Mouse (Mus musculus): ENCODE measurements at regions not wholly inside any gene's neighbourhood (a gene's known extent, or its start where the extent isn't known, plus 50 kb on each side); places are given as distances from the start of the nearest gene placed in this dataset.
A peak's percentile ranks its signal among the peaks of the same experiment; 100 is the strongest.

DNA sequence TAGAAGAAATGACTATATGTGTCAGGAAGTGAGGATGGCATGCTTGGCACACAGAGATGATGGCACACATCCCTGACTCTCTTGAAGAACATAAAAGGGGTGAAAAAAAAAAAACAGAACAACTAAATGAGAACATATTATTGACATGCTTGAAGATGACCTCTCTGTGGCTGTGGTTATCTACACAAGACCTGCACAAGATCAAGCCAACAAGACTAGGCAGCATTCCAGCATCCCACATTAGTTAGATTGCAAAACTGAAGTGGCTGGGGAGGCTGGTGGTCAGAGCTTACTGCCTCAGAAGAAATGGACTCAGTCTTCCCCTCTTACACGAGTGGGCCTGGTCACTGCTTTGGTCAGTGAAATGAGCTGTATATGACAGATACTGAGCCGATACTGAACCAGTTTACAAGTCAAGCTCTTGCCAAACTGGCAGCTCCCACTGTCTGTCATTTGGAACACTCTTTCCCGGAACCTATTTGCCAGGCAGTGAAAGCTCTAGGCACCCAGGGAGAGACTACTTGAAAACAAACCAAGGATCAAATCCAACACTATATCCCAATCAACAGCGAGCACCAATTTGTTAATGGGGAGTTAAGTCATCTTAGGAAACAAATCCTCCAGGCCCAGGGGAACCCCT is 335.6 kb upstream of the Noct start:
- no peak for ATAC-seq

- ATAC-seq = no peak
These were observed 333.7 kb upstream of the Noct start for GRCm38 (mm10) chr3:50890537-50890936.

- no peak for ATAC-seq
These were observed 326.1 kb upstream of the Noct start for GRCm38 (mm10) chr3:50898179-50898578.

DNA sequence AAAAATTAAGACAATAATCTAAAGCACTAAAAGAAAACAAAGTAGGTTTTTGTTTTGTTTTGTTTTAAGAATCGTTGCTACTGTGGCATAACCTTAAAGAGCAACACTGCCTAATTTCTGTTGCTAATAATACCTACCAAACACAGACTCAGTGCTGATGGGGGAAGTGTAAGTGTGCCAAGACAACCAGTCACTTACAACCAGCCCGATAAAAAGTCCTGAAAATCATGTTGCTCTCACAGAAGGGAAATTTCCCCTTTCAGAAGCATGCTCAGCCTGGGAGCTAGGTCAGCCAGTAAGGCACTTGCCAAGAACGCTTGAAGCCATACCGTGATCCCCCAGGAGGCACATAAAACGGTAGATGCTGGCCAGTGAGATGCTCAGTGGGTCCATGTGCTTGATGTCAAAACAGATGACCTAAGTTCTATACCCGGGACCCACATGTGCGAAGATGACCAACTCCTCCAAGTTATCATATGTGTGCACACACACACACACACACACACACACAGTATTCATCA is 324.4 kb upstream of the Noct start:
- ATAC-seq = no peak

- ATAC-seq = no peak
These were observed 323.7 kb upstream of the Noct start for GRCm38 (mm10) chr3:50900566-50900965.

DNA sequence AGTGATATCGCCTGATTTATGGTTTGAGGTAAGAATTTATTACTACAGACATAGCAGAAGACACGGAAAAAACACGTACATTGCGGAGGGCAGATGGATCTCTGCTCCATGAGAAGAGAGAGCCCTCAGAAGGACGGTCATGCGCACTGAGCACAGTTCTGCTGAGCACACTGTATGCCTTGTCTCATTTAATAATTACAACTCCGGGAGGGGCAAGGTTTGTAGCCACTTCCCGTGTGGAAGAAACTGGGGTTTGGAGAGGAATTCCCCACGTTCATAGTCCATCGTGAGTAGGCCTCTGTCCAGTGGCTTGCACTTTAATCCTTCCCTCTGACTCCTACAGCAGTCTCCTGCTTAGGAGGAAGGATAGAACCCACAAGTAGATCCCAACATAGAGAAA is 322.9 kb upstream of the Noct start:
- ATAC-seq = no peak

GRCm38 (mm10) chr3:50902933-50903332 is 321.3 kb upstream of the Noct start:
- no peak for ATAC-seq

- ATAC-seq = no peak
These were observed 319.5 kb upstream of the Noct start for GRCm38 (mm10) chr3:50904716-50905116.

DNA sequence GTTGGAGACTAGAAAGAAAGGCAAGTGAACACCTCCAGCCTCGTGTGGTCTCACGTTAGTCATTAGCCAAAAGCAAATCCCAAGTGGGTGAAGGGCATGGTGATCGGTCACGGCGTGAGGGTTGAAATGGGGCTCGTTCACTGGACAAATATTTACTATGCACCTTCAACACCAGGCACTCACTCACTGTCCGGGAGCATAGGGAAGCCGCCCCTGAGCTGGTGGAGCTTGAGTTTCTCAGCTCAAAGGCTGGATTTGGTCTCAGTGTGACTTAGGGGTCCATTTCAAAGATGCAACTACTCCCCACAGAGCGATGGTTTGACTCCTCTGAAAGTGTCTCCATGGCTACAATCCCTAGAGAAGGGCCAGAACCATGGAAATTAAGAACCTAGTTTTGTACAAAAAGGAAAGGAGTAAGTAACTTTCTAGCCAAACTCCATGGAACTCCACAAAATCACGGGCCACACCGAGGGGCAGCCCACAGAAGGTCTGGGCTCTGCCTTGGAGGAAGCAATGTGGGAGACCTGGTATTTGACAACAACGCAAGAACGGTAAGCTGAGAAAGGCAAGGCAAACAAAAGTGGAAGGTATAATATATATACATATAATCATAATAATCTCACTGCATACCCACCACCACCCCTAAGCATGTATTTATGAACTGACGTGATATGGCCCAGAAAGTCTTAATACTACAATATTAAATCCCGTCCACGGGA is 318.8 kb upstream of the Noct start:
- no peak for ATAC-seq

- ATAC-seq = peak; percentile 80
These were observed 318.0 kb upstream of the Noct start for GRCm38 (mm10) chr3:50905993-50906831.

- ATAC-seq = no peak
These were observed 311.2 kb upstream of the Noct start for GRCm38 (mm10) chr3:50912980-50913518.

- ATAC-seq = no peak
These were observed 309.3 kb upstream of the Noct start for GRCm38 (mm10) chr3:50914866-50915365.

DNA sequence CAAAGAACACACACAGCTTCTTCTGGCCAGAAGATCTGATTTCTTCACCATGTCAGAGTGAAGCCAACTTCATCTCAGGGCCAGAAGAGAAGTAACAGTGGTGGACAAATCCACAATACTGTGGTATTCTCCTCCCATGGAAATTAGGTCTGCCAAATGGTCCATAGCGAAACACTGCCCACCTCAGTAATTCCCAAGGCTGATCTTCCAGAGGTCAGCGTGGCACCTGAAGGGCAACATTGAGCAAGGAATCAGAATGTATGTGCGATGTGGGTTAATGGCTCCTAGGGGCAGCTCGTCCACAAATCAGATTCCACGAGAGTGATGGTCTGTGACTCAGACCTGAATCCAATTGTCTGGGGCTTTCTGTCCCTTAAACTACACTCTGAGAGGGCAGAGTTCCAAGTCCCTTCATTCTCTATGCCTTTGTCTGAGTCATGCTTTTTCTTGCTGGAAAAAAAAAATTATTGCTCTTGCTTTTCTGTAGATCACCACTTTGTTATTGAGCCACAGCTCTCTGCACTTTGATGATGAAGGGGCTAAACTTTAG is 307.9 kb upstream of the Noct start:
- ATAC-seq = no peak

DNA sequence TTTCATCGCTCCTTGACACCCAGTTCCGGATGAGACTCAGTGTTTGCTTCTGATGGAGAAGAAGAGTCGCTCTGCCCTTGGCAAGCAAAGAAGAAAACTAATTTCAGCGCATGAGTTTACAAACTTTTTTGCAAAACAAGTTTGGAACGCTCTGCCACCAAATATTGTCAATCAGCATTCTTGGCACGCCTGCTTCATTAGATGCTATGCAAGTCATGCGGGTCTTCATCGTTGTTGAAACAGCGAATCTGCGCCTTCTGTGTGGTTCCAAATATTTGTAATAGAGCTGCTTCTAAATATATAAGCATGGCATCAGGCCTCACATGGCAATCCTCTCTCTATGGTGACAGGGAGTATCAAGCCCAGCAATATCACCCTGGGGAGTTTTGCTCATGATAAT is 301.9 kb upstream of the Noct start:
- no peak for ATAC-seq

GRCm38 (mm10) chr3:50922832-50923231 is 301.4 kb upstream of the Noct start:
- ATAC-seq = no peak

DNA sequence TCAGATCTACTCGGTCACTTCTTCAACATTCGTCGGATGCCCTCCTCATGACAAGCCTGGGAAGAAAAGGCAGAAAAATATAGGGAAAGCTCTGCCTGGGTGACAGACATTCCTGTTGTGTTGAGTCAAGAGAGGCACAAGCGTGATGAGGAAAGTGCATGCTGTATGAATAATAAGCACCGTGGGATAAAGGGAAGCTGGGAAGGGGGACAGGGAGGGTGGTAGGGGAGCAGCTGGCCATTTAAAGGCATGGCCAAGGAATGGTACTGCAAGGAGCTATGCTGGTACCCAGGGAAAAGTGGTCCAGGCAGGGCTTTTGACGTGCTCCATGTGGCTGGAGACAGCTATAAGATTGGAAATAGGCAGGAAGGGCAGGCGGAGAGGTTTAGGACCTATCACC is 300.9 kb upstream of the Noct start:
- ATAC-seq = no peak

GRCm38 (mm10) chr3:50927318-50927717 is 296.9 kb upstream of the Noct start:
- no peak for ATAC-seq

DNA sequence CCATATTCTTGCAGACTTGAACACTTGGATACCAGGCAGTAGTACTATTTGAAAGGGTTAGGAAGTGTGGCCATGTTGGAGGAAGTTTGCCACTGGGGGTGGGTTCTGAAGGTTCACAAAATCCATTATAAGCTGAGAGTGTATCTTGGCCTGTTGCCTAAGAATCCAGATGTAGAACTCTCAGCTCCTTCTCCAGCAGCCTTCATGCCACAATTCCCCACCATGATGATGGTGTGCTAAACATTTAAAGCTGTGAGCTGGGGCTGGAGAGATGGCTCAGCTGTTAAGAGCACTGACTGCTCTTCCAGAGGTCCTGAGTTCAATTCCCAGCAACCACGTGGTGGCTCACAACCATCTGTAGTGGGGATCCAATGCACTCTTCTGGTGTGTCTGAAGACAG is 295.2 kb upstream of the Noct start:
- ATAC-seq = no peak

DNA sequence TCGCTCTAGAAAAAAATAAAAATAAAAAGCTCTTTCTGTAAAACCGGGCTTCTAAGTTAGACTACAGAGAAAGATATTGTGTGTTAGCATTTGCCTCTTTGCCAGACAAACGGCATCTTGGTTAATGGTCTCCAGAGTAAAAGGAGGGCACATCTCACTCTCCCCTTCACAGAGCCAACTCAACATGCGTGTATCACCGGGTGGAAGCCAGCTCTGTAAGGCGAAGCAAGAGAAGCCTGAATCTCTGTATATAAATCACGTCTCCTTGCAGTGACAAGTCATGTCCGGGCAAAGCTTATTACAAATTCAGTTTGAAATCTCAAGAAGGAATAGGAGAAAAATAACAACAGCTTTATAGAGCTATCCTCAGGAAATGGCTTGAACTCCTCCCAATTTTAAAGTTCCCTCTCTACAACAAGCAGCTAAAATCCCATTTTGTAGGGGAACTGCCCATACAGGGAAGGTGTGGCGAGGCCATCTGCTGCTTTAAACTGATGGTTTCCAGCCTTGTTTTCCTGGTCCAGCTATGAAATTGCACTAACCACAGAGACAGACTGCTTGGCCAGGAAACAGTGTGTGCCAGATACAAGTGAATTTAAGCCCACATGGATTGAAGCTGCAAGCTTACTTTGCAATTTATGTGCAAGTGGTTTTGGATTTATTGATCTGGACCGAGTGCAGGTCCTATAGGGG is 291.7 kb upstream of the Noct start:
- no peak for ATAC-seq

DNA sequence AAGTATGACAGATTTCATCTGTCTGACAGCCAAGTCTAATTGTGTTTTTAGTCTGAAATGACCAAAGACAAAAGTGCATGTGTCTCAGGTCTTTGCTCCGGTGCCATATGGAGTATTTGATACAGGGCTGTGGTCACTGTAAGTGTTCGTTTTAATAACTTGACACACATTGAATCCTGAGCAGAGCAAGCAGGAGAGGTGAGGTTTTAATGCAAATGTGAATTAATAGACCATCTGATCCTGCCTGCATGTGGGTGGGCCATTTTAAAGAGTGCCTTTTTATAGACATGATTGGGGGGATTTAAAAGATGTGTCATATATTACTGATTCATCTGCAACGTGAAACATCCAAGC is 291.2 kb upstream of the Noct start:
- ATAC-seq = no peak

DNA sequence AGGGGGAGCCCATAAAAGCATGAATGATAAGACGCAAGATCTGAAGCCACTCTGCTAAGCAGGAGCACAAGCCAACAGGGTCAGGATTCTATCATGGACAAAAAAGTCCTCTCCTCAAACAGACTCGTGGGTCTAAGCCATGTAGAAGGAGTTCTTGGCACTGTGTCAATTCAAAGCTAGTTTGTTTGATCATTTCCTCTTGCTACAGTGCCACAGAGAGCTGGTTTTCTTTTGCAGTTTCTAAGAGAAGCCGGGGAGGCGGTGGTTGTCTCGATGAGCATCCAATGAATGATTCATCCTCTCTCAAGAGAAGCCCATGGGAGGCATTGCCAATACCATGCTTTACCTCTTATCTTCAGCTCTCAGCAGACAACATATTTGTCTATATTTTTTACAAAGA is 284.6 kb upstream of the Noct start:
- no peak for ATAC-seq

DNA sequence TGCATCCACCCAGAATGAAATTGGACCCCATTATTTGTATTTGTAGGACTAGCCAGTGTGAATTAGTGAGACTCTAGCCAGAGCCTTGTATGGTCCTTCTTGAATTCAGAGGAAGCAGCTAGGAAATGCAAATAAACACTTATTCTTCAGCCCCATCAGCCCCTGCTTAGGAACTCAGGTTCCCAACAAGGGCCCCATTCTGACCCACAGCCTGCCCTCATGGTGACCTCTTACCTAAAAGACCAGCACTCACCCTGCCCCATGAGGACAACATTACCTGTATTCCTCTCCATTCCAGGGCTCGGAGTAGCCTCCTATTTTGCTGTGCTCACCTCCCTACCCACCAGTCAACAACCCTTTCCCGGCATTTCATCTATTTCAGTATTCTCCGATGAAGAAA is 283.6 kb upstream of the Noct start:
- ATAC-seq = no peak

All from activated CD4-positive, CD25-positive, alpha-beta regulatory T cell, adult 4 months (primary cell).